Mouse (Mus musculus): ENCODE measurements around the gene 1700019D03Rik.

- TF ChIP-seq CTCF (IDR thresholded peaks at IDR 0.05) (no peak), EP300 (IDR thresholded peaks at IDR 0.05; ENCODE audit: insufficient read depth, low read depth, low read length) (no peak)
Measured at GRCm38 (mm10) chr1:53060499-53060898, 40.5 kb upstream of the 1700019D03Rik start.

Measured in heart, adult 2 months (tissue).